Mouse (Mus musculus) spleen, adult 2 months (tissue): ENCODE measurements at regions not wholly inside any gene's neighbourhood (a gene's known extent, or its start where the extent isn't known, plus 50 kb on each side); places are given as distances from the start of the nearest gene placed in this dataset.

Experiments used
- DNase-seq, 2 experiments: peaks; one replicate each; pipeline versions ENCODE4 v3.0.0 to v3.0.0-alpha.2; 2012 to 2021; ENCODE audit warnings: low spot score in 2 of 2, low read depth in 1 of 2
- H3K27ac ChIP-seq: fragments of 200-500 bp; 2 replicates; pipeline ENCODE4 v1.5.1; 2012; ENCODE audit warnings: low read length, inconsistent platforms; ENCODE audit not compliant: insufficient read depth
- H3K27me3 ChIP-seq: fragments of 200-500 bp; 2 replicates; pipeline ENCODE4 v1.6.1; 2012; ENCODE audit warnings: mild to moderate bottlenecking, moderate library complexity, low read length, inconsistent platforms; ENCODE audit not compliant: control insufficient read depth, insufficient read depth
- H3K36me3 ChIP-seq: fragments of 200-500 bp; 2 replicates; pipeline ENCODE4 v1.6.1; 2012; ENCODE audit warnings: mild to moderate bottlenecking, low read length, inconsistent platforms; ENCODE audit not compliant: control insufficient read depth, insufficient read depth
- H3K4me1 ChIP-seq: fragments of 200-500 bp; 2 replicates; pipeline ENCODE4 v1.6.1; 2011; ENCODE audit warnings: inconsistent platforms; ENCODE audit not compliant: control insufficient read depth, insufficient read depth, insufficient read length
- H3K4me3 ChIP-seq: fragments of 200-500 bp; 2 replicates; pipeline ENCODE4 v1.5.1; 2011; ENCODE audit warnings: mild to moderate bottlenecking, inconsistent platforms; ENCODE audit not compliant: insufficient read depth, insufficient read length; ENCODE audit errors: extremely low read depth
- CTCF ChIP-seq: fragments of 200-500 bp; IDR thresholded peaks from 2 replicates; pipeline ENCODE4 v1.5.1; 2011; ENCODE audit warnings: mild to moderate bottlenecking, inconsistent platforms; ENCODE audit not compliant: insufficient read depth, insufficient read length, insufficient replicate concordance; ENCODE audit errors: extremely low read depth
- POLR2A ChIP-seq: fragments of 200-500 bp; IDR thresholded peaks from 2 replicates; pipeline ENCODE4 v1.6.1; 2011; ENCODE audit warnings: low read depth, low read length, inconsistent platforms
- WGBS: fragments of 180-500 bp; shearing (Covaris S2); methylation state at CpG from one replicate; pipeline ENCODE4 v1.1.7; 2018; 5-methylcytosine and 5-hydroxymethylcytosine counted together

DNA sequence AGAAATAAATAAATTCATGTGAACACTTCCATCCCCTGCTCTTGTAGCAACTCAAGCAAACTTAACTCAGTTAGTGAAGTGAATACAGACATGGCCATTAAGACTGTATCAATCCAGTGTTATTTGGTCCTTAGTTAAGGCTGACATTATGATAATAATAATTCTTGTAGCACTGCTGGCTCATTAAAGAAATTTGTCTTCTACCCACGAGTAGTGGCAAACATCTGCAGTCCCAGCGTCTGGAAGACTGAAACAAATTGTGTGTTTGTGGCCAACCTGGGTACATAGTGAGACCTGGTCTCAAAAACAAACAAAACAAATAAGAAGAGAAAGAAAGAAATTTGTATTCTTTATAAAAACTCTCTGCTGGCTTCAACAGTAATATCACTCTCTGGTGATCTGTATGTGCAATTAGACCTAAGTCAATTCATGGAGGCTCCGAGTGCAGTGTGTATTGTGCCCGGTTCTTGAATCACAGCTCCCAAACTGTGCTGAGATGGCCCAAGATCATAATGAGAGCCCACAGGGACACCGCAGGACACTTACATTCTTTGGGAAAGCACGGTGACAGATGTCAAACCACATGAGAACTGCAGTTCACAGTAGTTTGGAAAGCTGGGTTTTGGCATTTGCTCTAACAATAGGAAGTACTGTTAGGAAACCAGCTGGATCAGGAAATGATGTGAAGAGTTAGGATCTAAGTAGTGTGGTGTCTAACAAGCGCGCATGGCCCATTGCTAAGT lies 376.9 kb upstream of the Kif2a start:
- no peak for DNase-seq
- Histone ChIP-seq H3K36me3 (no peaks in the 10 kb centered on the region), H3K4me1 (no peaks in the 10 kb centered on the region), H3K4me3 (no peak overlapping the region), H3K27me3 (no peaks in the 10 kb centered on the region), H3K27ac (no peak overlapping the region)
- 87% methylated on average over 8 of the region's 8 CpGs for WGBS
- TF ChIP-seq CTCF (no peak), POLR2A (no peak)

DNA sequence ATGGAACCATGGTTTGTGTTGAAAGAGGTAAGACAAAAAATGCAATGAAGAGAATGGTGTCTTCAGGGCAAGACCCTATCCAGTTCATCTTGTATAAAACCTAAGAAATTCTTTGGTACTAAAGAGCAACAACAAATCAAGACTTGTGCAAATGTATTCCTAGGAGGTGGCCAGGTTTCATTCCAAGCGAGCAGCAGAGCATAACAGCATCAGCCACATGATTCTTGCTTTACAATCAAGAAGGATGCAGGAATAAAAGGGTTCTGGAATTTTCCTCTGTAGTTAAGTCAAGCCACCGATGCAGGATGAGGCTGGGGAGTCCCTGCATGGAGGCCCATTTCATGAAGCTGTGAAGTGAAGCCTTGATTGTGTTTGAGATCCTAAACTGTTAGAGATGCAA lies 374.1 kb upstream of the Kif2a start:
- TF ChIP-seq POLR2A (no peak), CTCF (no peak)
- H3K4me1 ChIP-seq, result no peaks in the 10 kb centered on the region
- H3K36me3 ChIP-seq, result no peaks in the 10 kb centered on the region
- no peak overlapping the region for H3K27ac ChIP-seq
- WGBS, result 86% methylated on average over 2 of the region's 2 CpGs
- H3K4me3 ChIP-seq, result no peak overlapping the region
- DNase-seq, result no peak
- no peaks in the 10 kb centered on the region for H3K27me3 ChIP-seq

DNA sequence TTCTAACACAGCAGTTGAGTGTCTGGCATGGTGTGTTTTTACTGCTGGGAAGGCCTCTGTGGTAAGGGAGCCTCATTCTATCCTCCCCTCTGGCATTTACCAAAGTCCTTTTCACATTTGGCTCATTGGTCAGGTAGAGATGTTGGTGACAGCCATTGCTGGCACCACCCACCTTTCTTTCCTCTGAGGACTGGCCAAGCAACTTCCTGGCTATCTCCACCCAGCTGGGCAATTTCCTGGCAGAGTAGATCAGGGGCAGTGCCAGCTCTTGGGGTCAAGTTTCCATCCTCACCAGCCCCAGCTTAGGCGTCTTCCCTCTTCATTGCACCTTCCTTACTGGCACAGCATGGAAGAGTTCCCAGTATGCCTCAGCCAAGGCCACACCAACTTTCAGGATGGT lies 372.5 kb upstream of the Kif2a start:
- WGBS, result 96% methylated on average over 1 of the region's 1 CpGs

DNA sequence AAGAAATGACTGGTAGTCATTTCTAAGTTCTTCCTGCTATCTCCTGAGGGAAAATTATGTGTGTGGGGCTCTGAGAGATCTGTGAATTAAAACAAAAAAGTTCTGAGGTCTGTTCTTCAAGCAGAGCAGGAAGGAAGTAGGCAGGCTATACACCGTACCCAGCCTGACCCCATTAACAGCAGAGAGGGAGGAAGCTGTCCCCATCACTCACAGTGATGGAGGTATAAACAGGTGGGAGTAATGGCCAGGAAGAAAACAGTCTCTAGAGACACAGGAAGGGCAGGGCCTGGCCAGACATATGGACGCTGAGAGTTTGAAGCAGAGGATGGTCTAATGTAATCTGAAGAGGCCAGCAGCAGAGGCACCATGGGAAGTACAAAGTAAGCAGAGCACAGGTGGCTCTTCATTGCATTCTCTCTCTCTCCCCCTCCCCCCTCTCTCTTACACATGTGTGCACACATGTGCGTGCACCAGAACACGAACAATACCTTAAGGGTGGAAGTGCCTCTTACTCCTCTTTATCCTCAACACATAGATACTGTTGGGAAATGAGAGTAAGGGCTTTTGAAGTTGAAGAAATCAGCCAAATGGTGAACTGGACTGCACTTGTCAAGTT lies 367.7 kb upstream of the Kif2a start:
- Histone ChIP-seq H3K27me3 (no peaks in the 10 kb centered on the region), H3K4me1 (no peaks in the 10 kb centered on the region), H3K4me3 (no peak overlapping the region), H3K27ac (no peak overlapping the region), H3K36me3 (no peaks in the 10 kb centered on the region)
- WGBS, result 39% methylated on average over 4 of the region's 4 CpGs
- DNase-seq, result no peak
- TF ChIP-seq POLR2A, result no peak
- TF ChIP-seq CTCF, result no peak

More for the DNA sequence above, 372.5 kb upstream of the Kif2a start:
- no peaks in the 10 kb centered on the region for H3K36me3 ChIP-seq
- no peak for DNase-seq
- no peaks in the 10 kb centered on the region for H3K27me3 ChIP-seq
- H3K27ac ChIP-seq, result no peak overlapping the region
- H3K4me3 ChIP-seq, result no peak overlapping the region
- TF ChIP-seq CTCF, result no peak
- TF ChIP-seq POLR2A, result no peak
- no peaks in the 10 kb centered on the region for H3K4me1 ChIP-seq

DNA sequence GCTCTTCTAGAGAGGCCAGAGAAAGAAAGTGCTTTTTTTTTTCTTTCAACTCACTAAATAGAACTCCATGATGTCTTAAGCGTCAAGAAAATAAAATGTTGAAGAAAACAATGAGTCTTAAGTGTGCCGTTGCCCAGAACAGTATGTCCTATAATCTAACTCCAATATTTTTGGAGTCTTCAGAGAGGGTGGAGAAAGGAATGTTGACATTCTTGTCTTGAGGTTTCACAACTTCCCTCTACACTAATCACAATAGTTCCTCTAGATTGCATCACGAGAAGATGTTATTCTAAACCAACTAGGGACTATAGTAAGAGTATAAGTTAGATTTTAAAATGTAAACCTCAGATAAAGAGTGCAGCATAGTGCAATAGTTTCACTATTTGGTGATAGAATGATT lies 367.1 kb upstream of the Kif2a start:
- WGBS, result 34% methylated on average over 3 of the region's 3 CpGs

DNA sequence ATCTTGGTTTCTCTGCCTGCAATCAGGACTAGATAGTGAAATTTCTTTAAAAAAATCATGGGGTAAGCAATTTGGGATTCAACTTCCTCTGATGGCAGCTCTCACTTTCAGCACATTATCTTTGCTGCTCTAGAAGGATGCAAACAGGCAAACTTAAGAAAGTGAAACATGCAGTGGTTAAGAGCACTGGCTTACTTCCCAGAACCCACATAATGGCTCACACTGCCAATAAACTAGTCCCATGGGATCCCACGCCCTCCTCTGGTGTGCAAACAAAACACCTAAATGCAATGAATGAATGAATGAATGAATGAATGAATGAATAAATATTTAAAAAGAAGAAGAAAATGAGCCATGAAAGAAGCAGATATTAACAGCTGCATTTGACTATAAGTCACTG lies 356.1 kb upstream of the Kif2a start:
- no peak overlapping the region for H3K27ac ChIP-seq
- H3K4me3 ChIP-seq, result no peak overlapping the region
- no peaks in the 10 kb centered on the region for H3K36me3 ChIP-seq
- no peak for DNase-seq
- WGBS, result 72% methylated on average over 1 of the region's 1 CpGs
- TF ChIP-seq CTCF (no peak), POLR2A (no peak)
- H3K27me3 ChIP-seq, result no peaks in the 10 kb centered on the region
- no peaks in the 10 kb centered on the region for H3K4me1 ChIP-seq

More for the DNA sequence above, 367.1 kb upstream of the Kif2a start:
- H3K27me3 ChIP-seq, result no peaks in the 10 kb centered on the region
- H3K36me3 ChIP-seq, result no peaks in the 10 kb centered on the region
- no peaks in the 10 kb centered on the region for H3K4me1 ChIP-seq
- no peak for TF ChIP-seq POLR2A
- no peak for DNase-seq
- no peak overlapping the region for H3K4me3 ChIP-seq
- H3K27ac ChIP-seq, result no peak overlapping the region

DNA sequence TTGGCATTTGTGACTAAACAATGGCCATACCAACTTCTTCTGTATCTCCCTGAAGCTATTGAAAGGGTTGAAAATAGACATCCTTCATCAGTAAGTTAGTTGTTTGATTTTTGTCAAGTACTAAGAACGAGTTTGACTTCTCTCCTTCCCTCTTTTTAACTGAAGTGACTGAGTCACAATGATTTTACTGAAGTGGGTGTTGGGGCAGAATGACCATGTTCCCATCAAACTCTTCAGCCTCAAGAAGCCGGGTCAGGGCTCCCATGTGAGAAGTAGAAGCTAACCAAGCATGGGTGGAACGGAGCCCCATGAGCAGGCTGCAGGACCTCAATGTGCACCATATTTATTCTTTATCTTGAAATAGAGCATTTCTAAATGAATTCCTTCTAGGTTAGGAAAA lies 350.7 kb upstream of the Kif2a start:
- no peak for DNase-seq
- no peaks in the 10 kb centered on the region for H3K4me1 ChIP-seq
- 74% methylated on average over 3 of the region's 3 CpGs for WGBS
- H3K27me3 ChIP-seq, result no peaks in the 10 kb centered on the region
- no peak for TF ChIP-seq POLR2A
- no peak for TF ChIP-seq CTCF
- H3K4me3 ChIP-seq, result no peak overlapping the region
- H3K36me3 ChIP-seq, result no peaks in the 10 kb centered on the region
- no peak overlapping the region for H3K27ac ChIP-seq
